Mouse (Mus musculus) cerebellum, postnatal 14 days (tissue): Measurements from ENCODE around the gene Cd68.
A peak's percentile ranks its signal among the peaks of the same experiment; 100 is the strongest.
"Not testable (repeated sequence)": the region's sequence is repeated elsewhere in the genome, so short reads cannot be mapped to it uniquely, and the experiment has no call there.

Experiments used
- DNase-seq, 2 experiments: peaks; one replicate each; pipeline ENCODE4 v3.0.0; 2021; ENCODE audit warnings: mixed read lengths in 2 of 2

Gene Cd68

DNA sequence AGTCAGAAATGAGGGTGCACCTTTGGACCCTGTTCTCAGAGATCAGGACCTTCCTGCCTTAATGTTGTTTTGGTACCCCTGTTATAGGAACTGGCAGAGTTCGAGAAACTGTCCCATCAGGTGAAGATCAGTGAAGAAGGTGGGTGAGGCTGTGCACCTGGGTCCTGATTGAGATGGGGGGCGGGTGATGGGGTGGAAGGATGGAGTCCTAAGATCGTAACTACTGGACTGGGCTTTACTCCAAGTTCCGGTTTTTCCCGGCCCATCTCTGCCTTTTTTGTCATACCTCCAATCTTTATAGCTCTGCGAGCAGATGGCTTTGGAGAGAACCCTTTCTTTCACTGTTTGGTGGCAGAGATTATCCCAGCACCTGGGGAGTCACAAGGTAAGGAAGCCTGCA is 43.5 kb downstream of the Cd68 start:
- peak; percentile 74 to 78 for DNase-seq

DNA sequence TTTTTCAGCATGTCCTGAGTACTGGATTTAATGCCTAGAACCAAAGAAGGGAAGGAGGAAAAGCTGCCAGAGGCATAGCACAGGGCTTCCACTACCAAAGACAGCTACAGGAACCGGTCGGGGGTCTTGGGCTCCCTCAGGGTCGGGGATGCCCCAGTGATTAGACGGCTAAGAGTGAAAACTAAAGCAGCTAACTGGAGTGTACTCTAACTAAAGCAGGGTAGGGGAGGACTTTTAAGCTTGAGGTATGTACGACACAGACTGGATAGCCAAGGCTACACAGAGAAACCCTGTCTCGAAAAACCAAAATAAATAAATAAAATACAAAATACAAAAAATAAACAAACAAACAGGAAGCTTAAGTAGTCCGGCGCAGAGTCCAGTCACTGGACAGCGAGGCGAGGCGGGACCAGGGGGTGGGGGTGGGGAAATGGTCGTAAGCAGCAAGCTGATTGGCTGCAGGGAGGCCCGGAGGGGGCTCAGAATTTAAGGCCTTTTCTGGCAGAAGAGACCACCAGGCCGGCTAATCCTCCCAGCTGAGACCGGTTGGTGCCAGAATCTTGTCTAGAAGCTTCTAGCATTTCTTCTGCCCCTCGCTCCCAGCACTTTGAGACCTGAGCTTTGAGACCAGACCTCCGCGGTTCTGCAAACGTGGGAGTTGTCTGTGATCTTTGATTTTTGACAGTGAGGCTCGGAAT is 44.2 kb downstream of the Cd68 start, which contains the start of gene Sat2:
Sat2 (plus strand) TSS at position 454 of the 698 bp plus-strand sequence.
- DNase-seq, result peak; percentile 82 to 83

GRCm38 (mm10) chr11:69620394-69621081 is 45.4 kb downstream of the Cd68 start:
- DNase-seq, result no peak

GRCm38 (mm10) chr11:69617805-69618204 is 48.1 kb downstream of the Cd68 start, which contains the start of gene Shbg:
TSS of gene Shbg (minus strand) at chr11:69617905.
- DNase-seq, result no peak

DNA sequence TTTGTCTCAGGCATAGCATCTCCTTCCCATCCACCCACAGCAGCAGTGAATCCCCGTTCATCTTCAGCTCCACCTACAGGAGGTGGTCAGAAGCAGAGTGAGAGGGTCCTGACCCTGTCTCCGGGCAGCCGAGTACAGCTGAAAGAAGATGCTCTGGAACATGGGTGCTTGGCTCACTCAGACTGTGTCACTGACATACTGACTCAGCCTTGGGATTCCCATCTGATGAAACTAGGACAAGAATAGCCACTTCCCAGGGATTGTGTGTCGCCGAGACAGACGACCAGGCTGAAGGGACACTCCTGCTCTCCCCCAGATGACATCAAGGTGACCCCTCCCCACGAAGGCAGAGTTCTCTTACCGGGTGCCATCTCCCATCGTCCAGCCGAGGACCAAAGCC is 49.2 kb downstream of the Cd68 start:
- no peak for DNase-seq

DNA sequence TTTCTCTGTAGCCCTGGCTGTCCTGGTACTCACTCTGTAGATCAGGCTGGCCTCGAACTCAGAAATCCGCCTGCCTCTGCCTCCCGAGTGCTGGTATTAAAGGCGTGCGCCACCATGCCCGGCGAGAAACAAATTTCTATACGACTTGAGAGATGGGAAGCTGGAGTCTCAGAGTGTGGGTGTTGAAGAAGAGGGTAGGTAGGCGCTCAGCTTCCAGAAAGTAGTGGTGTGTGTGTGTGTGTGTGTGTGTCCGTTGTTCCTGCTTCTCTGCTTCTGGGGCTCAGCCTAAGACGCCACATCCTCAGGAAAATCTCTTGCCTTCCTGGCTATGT is 51.7 kb downstream of the Cd68 start:
- DNase-seq, result not testable (repeated sequence)
